Mouse (Mus musculus): ENCODE results near the gene Ptprt.

DNA sequence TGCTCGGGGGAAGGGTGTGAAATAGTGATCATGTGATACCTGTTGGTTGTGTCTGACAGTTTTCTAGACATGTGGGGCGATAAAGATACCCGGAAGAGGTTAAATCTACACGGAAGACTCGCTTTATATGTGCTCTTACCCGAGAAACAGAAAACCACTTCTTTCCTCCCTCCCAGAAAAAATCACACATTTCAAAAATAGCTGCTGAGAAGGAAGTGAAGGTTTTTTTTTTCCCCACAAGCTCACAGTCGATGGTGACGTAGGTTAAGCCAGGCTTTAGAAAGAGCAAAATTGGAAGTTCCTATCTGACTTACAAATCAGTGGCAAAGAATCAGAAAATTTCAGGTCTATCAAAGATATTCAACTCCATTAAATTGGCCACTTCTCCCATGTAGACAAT lies 965.1 kb downstream of the Ptprt start:
- TF ChIP-seq CTCF (IDR thresholded peaks at IDR 0.05; ENCODE audit: borderline replicate concordance, control insufficient read depth, extremely low read depth, insufficient read depth, low read length, poor library complexity) (no peak), POLR2A (IDR thresholded peaks at IDR 0.05; ENCODE audit: control insufficient read depth, extremely low read depth, insufficient read depth, low read length, poor library complexity) (no peak)
